Mouse (Mus musculus) adrenal gland, postnatal 4 days (tissue): Measurements from ENCODE around the gene Sox18. TPM values are rescaled to one million over a fixed set of nuclear protein-coding genes. Genes with fewer than 3 reads are reported as not detected.

ENCODE experiments used
- DNase-seq, 2 experiments: peaks; one replicate each; pipeline ENCODE4 v3.0.0; 2021 to 2022; ENCODE audit warnings: low spot score in 2 of 2, mixed read lengths in 2 of 2
- long read RNA-seq, 2 experiments: library from polyadenylated mRNA; stranded (forward); transcript quantifications; one replicate each; pipeline ENCODE4 v2.0.0; 2021
- total RNA-seq, 2 experiments: library from RNA; stranded (reverse); gene quantifications; 2 replicates each; pipeline ENCODE4 v1.2.3; 2021

Gene Sox18
- total RNA-seq = 10 to 100 TPM; 45.2 to 47.3 TPM
- long read RNA-seq, experiment 1, transcript Sox18-201 (2 exons, 1,620 nt) = major isoform, 17 of 18 reads
- long read RNA-seq, experiment 1, partial matches to known transcripts = 1 of 18 reads
- long read RNA-seq, experiment 1, other reads (novel, unspliced or antisense) = 0 of 18 reads
- long read RNA-seq, experiment 2, transcript Sox18-201 (2 exons, 1,620 nt) = major isoform, 24 of 25 reads
- long read RNA-seq, experiment 2, partial matches to known transcripts = 0 of 25 reads
- long read RNA-seq, experiment 2, other reads (novel, unspliced or antisense) = 1 of 25 reads

DNA sequence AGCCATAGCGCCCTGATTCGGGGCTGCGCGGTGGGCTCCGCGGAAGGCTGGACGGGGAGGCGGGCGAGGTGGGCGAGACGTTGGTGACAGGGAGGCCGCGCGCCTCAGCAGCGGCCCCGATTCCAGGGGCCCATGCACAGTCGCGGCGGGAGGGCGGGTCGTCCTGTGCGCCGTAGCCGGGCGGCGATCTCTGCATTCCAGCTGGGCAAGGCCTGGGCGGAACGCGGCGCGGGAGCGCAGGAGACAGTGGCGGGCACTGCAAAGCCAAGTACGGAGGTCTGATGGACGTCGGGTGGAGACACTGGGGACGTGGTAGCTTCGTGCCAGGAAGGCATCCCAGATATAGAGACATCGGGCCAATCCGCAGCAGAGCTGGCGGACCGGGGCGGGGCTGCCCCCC is at the start of gene Sox18:
Gene Sox18 (minus strand): TSS at position 315 of the 400 bp plus-strand sequence.
- no peak for DNase-seq

DNA sequence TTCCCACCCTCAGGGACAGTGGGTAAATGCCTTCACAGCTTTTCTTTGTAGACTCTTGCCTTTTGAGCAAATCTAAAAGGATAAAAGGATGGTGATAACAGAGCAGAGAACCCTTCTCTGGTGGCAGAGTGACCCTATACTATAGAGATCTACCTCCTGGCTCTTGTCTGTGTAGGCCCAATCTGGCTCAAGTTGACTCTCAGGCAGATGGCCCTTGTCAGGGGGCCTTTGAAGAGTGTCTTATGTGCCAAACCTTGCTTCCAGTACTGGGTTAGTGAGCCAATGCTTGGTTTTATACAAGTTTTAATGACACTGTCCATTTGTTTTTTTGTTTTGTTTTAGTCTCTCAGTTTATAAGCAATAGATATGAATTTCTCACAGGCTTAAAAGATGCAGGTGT is 49.8 kb upstream of the Sox18 start:
- no peak for DNase-seq

DNA sequence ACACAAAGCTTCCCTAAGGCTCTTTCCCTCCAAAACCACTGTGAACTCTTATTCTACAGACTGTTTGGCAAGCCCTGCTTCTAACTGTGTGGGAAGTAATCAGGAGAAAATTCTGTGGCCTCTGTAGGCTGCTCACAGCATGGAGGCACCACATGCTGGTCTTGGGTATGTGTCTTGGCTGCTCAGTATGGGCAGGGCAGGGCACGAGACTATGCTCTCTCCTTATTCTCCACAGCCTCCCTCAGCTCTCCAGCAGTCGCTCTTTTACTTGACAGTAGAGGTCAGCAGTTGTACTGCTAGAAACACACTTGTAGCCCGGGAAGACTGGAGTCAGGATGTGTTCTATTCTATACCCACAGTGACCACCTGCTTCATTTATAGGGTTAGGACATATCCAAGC is 48.6 kb upstream of the Sox18 start:
- DNase-seq = no peak

DNA sequence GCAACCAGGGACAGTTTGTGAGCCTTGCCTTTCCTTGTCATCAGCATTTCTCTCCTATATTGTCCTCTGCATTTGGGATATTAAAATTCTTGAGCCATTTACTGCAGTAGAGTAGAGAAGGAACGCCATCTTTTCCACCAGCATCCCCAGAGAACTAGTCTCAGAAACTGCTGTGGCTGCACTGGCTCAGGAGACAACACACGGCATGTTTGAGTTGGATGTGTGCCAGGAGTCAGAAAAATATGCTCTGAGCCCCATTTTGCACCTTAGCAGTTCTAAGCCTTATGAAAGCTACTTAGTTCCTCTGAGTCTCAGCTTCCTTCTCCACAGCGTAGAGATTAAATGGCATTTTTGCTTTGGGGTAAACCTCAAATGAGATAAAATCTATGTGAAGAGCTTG is 45.6 kb upstream of the Sox18 start:
- no peak for DNase-seq

DNA sequence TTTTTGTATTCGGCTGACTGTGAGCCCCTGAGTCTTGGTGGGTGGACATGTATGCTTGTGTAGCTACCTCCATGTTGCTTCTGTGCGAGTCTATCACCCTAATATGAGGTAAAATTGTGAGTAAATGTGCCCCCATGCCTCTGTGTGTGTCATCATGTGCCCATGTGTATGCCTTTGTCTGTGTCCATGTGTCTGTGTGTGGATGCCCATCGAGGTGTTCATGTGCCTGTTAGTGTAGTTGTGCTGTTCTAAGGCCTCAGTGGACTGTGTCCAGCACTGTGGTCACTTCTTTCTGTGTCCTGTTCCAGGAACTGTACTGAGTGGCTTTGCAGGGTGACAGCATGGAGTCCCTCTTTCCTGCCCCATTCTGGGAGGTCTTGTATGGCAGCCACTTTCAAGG is 43.9 kb upstream of the Sox18 start:
- no peak for DNase-seq

DNA sequence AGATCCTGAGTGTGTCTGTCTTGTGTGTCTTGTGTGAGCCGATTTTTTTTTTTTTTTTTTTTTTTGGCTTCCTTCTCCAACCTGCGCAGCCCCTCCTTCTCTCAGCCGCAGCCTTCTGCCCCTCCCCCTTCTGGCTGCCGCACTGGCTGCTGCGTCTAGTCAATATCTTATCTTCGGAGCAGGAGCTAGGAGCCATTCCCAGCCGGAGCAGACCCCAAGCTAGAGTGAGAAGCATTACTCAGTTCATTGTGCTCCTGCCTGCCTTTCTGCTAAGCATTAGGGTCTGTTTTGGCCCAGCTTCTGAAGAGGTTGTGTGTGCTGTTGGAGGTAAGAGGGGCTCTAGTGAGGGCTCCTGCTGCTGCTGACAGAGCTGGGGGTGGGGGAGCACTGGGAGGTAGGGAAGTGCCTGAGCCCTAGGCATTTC is 43.5 kb upstream of the Sox18 start, which contains the start of gene Oprl1:
Gene Oprl1 (plus strand): TSS at position 114 of the 424 bp plus-strand sequence.
- DNase-seq = no peak

DNA sequence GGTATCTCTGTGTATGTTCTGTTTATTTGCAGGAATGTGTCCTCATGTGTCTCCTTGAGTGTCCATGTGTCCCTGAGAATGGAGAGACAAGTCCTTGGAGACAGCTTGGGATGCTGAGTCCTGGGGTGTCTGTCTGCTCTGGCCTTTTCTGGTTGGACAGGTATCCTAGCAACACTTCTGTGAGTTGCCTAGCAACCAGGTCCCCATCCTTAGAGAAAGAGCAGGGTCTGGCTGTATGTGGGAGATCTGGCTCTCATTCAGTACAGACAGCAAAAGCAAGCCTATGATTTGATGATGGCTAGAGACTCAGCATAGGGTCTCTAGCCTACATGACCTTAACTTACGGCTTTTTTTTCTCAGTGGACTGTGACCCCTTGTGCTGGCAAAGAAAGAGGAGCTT is 42.3 kb upstream of the Sox18 start:
- DNase-seq = no peak

DNA sequence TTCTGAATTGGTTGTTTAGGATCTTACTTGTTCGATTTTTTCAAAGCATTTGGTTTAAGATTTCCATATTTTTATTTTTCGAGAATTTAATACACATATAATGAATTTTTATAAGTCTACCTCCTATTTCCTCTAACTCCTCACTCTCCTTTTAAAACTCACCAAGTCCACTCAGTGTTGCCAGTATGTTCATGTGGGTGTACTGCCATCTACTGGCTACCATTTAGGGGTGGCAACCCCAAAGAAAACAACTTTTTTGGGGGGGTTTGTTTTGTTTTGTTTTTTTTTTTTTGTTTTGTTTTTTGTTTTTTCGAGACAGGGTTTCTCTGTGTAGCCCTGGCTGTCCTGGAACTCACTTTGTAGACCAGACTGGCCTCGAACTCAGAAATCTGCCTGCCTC is 35.2 kb upstream of the Sox18 start:
- no peak for DNase-seq

DNA sequence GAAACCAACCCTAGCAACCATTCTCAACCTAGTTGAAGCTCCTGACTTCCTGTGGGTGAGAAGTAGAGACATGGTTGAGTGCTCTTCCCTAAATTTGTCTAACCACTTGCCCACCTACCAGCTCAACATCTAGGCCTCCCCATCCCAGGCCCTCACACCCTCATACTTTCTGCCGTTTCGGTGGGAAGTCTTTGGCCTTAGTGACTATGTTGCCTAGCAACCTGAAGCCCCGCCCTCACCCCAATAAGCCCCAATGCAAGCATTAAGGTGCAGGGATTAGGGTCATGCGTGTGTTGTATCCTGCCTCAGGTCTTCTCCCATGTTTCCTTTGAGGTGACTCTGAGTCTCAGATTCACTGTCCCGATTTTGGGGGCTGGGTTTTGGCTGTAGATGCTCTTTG is 26.8 kb upstream of the Sox18 start, which contains the start of gene Lkaaear1:
Gene Lkaaear1 (minus strand): TSS at position 202 of the 400 bp plus-strand sequence.
- no peak for DNase-seq

DNA sequence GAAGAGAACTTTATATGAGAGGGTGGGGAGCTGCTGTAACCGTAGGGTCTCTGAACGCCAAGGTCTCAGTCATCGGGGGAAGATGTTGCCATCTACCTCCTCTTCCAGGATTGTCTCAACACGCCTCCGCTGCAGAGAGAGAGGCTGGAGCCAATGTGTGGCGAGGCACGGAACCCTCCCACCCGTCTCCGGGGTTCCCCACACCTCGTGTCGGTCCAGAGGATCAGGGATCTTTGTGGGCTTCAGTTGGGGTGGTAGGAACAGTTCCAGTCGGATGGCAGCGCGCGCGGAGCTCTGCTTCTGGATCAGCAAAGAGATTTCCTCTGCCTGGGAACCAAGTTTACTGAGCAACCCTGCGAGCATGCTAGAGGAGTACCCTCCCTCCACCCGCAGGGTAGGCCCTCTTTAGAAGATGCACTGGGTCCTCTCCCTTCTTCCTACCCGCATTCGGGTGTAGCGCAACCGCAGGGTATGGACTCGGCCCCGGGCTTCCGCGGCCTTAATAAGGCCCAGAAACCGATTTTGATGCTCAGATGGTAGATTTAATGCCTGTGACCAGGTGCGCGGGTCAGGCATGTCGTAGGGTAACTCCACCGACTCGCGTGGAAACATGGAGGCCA is 25.5 kb upstream of the Sox18 start:
- DNase-seq = no peak

DNA sequence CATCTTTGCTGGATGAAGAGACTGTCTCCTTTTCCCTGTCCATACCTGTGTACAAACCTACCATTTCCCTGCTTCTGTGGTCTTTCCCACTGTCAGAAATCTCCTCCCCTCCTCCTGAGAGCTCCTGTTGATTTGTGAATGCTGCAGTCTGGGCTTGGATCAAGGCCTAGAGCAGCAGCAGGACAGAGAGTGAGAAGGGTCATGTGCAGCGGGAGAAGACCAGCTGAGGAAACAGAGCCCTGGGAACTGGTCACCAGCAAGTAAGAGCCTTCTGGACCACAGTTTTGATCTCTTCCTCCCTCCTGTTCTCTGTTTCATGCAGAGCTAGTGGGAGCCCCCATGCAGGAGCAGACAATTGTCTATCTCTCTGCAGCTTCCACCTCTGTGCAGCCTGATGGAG is 24.3 kb upstream of the Sox18 start:
- DNase-seq = no peak

DNA sequence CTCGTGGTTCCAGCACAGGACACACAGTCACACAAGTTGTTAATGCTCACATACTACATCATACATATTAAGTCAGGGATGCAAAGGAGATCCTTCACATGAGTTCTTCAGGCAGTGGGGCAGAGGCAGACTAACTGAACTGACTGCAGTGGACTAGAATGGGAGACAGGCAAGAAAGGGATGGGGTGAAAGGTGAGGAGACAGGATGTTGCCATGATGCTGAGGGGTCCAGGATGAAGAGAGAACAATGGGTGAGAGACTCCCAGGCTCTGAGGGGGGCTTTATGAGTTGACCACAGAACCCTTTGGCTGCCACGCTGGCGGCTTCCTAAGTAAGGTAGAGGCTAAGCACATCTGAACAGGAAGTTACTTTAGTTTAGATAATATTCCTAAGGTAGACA is 23.1 kb upstream of the Sox18 start:
- no peak for DNase-seq

DNA sequence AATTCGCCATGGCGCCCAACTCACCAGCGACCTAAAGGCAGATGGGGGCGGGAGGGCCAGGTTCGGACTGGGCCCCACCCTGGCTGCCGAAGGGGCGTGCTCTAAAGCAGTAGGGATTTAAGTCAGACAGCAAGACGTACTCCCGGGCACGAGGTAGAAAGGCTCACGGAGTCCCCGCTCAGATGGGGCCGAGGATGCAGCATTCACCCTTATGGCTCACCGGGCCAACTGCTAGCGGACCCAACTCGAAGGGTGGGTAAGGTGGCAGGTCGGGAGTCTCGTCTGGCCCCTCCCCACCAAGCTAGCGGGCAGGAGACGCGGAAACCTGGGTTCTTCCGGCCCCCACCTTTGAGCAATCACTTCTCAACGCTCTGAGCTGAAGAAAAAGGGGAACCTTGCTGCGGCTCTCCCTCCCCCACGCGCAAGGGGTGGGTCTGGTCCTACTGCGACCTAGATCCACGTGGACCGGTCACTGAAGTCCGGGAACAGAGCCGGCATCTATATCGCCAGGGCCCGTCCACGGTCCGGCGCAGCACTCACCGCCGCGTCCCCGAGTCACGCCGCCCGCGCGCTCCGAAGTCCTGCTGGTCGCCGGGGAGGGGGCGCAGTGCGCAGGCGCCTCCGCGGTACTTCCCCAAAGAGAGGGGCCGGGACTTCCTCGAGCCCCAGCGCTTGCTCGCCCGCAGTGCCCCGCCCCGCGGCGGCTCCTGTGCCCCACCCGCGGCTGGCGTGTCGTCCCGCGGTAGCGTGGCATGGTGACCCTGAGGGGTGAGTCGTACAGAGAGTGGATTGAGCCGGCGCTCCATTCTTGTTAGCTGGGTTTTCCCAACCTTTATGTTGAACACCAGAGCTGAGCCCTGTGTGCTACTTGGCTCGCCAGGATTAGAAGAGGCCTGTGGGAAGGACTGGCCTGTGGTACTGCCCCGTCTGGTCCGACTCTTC is 22.2 kb upstream of the Sox18 start, which contains the start of gene Rgs19:
Gene Rgs19 (minus strand): TSS at position 639 of the 942 bp plus-strand sequence.
- DNase-seq = peak; percentile 55 to 72

DNA sequence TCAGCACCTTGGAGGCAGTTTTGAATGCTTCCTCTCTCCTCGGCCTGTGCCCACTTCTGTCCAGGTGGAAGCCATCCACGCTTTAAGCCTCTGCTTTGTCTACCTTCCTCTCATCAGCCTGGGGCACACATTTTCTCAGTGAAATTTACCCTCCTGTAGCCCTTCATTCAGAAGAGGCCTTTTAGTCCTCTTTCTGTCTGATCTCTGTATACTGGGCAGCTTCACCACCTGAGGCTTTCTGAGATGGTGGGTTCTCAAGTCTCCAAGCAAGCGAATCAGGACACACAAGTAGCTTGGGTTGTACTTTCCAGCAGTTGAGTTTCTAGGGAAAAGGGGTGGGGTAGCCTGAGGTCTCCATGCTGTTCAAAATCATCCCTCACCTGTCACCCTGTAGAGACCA is 20.9 kb upstream of the Sox18 start:
- DNase-seq = no peak

DNA sequence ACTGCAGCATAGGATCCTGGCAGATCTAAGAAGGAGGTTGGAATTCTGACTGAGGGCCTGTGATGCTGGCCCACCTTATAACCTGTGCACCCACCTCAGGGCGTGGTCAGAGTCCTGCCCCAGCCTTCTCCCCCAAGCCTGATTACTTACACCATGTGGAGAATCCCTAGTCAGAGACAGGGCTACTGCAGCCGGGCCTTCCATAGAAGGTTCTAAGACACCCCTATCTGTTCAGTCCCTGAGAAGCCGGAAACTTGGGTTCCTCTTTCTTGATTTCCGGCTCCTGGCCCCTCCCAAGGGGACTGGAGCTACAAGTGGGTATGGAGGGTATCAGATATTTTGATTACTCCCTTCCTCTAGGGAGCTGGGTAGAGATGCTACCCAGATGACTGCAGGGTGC is 20.1 kb upstream of the Sox18 start:
- no peak for DNase-seq

DNA sequence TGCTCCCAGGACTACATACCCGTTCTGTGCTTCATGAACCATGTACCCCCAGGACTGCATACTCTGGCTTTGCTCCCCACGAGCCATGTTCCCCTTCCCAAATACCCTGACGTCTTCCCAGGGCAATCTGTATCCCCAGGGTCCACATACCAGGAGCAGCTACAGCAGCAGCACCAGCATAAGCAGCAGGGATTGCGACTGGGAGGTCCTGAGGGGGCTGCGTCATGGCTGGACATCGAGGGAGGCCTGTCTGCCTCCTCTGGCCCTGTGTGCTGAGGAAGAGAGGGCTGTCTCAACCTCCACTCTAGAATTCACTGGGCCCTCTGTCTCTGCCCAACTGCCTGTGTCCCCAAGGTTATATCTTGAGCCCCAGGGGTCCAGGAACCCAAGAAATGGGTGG is 19.6 kb upstream of the Sox18 start:
- no peak for DNase-seq

DNA sequence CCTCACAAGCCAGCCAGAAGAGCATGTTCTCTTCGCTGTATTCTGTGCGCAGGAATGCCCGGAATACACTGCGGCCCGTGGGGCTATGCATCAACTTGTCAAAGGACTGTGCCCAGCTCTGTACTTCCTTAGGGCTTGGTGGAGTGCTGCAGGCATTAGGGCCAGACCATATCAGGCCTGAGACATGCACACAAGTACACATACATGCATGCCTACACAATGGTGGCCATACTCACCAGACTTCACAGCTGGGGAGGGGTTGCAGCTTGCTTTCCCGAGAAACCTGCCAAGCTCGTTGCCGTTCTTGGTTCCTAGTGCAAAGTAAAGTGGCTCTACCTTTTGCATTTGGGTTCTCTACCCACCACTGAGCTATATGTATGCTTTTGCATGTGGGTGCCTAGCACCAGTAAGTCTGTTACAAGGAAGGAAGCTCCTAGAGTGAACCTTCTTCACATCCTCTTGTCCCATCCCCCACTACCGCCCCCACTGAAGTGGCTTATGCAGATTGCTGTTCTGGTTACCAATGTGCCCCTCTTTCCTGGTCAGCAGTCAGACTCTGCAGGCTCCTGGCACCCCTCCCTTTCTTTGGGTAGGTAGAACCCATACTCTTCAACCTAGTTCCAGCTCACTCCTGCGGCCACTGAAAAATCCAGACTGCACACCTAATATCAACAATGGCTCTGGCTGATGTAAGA is 18.2 kb upstream of the Sox18 start:
- DNase-seq = no peak

DNA sequence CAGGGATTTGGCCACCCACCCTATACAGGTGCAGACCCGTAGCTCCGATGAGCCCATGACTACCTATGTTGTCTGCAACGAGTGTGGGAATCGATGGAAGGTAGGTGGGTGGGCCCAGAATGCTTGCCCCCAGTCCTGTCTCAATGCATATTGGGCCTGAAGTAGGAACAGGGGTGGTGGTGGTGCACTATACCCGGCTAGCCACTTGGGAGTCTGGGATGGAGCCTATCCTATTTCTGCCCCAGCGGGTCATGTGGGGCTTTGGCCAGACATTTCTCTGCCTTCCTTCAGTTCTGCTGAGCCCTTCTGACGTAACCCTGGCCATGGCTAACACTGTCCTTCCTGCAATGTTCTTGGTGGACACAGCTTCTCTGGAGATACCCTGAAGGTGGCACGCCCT is 16.1 kb upstream of the Sox18 start:
- DNase-seq = no peak

DNA sequence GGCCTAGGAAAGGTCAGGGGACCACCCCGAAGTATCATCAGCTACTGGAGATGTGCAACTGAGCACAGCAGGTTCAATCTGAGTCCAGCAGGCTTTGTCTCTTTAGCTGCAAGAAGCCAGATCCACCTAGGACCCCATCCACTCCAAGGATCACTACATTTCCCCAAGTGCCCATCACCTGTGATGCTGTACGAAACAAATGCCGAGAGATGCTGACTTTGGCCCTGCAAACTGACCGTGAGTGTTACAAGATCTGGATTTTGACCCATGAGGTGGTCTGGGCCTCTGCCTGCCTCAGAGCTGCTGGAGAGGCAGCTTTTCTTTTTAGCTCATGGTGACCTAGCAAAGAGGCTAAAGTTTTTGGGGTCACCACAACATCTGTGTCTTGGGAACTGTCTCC is 14.2 kb upstream of the Sox18 start:
- peak in 1 of 2 experiments; percentile 1 for DNase-seq

DNA sequence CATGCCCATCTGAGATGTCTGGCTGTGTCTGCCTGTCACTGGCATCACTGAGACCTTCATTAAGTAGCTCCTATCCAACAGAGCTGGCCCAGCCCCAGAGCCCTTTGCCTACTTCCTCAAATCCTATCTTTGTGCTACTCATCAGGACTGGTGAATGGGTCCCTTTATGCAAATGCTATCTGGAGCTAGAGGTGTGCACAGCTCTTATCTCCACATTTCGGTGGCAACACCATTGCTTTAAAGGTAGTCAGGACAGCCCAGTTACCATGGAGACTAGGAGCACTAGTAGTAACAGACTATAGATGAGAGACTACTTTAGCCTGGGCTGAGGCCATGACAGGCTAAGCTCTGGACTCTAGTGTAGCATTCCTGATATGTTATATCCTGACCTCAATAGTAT is 13.3 kb upstream of the Sox18 start:
- peak in 1 of 2 experiments; percentile 1 for DNase-seq

DNA sequence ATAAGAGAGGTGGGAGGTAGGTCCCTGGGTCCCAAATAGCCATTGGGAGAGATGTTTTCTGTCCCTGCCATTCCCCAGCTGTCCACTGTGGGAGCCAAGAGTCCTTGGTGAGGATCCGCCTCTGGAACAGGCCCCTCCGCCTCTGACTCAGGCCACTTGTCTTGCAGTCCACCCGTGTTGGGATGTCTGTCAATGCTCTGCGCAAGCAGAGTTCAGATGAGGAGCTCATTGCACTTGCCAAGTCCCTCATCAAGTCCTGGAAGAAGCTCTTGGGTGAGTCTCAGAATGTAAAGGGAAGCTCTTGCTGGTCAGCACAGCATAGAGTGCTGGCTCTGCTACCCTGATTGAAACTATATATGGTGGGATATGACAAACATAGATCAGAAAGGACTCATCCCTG is 11.9 kb upstream of the Sox18 start:
- DNase-seq = no peak
